Mouse (Mus musculus) stomach, postnatal 0 days (tissue): ENCODE results near the gene Tmem150c.

ENCODE experiments used
- CTCF ChIP-seq: IDR thresholded peaks from 2 replicates; pipeline ENCODE4 v1.5.1; 2016; ENCODE audit warnings: antibody characterized with exemption, low read depth, mild to moderate bottlenecking, moderate library complexity
- EP300 ChIP-seq: optimal IDR thresholded peaks from 2 replicates; pipeline ENCODE3; 2016; ENCODE audit warnings: antibody characterized with exemption

GRCm38 (mm10) chr5:100125409-100126123 is 34.0 kb downstream of the Tmem150c start:
- no peak for TF ChIP-seq CTCF
- TF ChIP-seq EP300, result no peak
